Mouse (Mus musculus) kidney, adult 11 months (tissue): Measurements from ENCODE around the gene Thsd7a.

Source experiments
- DNase-seq: peaks from one replicate; pipeline ENCODE4 v3.0.0; 2022

Gene Thsd7a

DNA sequence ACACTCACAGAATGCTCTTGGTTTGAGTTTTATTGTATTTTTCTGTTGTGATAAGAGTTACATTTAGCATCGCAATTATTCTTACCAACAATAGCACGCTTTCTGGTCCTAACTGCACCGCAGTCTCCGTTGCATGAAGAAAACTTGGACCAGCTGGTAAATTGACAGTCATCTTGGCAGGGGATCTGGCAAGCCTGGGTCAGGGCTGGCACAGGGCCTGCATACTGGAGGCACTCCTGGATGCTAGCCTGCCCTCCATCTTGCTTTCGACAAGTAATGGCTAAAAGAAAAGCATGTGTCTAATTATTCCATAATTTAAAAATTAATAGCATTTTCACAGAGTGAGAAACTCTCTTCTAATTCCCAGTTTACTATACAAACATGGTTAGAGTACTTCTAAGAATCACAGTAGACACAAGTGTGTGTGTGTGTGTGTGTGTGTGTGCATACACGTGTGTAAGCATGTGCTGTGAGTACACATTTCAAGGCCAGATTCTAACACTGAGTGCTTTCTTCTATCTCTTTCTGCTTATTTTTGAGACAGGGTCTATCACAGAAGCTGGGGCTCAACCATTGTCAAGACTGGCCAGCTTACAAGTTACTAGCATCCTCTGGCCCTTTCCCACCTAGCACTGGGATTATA is 368.0 kb downstream of the Thsd7a start:
- peak; percentile 40 for DNase-seq

DNA sequence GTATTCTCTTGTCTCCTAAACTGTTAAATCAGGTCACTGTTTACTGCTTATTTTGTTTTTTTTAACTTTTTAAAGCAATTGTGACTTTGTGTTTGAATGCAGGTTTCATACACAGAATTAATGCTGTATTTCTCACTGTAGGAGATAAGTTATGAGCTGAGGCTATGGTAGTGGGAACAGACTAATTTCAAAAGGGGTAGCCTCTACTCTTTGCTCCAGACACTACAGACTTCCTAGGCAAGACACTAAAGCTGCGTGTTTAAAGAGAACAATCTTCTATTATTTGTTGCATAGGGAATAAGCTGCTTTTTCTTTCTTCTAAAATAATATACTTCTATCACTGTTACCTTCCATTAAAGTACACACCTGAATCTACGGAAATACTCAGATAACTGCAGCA is 368.5 kb downstream of the Thsd7a start:
- DNase-seq = no peak

DNA sequence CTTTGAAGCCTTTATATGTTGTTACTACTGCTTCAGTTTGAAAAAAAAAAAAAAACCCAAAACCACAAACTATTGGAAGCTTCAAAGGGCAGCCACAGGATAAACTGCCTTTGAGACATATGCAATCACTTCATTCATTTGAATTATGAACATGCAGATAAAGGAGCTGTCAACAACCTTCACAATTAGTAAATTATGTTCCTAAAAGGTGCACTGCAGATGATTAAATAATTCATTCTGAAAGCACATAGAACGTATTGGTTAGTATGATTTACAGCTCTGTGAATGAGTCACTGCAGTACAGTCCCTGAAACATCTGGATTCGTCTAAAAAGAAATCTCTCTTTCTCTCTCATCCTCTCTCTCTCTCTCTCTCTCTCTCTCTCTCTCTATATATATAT is 390.5 kb downstream of the Thsd7a start:
- no peak for DNase-seq

DNA sequence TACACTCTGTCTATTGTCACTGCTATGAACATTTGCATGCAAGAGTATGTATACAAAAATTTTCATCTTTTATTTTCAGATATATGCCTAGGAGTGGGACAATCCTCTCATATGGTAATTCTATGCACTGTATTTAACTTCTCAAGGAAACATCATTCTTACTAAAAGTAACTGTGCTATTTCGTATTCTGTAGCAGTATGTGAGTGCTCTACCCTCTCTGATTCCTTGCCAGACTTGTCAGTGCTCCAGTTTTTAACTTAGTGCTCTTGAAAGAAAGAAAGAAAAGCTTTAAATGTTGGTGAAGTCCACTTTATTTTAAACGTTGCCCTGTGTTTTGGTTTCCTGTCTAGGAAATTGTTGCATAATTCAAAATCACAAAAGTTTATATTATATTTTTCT is 395.6 kb downstream of the Thsd7a start:
- DNase-seq = no peak

DNA sequence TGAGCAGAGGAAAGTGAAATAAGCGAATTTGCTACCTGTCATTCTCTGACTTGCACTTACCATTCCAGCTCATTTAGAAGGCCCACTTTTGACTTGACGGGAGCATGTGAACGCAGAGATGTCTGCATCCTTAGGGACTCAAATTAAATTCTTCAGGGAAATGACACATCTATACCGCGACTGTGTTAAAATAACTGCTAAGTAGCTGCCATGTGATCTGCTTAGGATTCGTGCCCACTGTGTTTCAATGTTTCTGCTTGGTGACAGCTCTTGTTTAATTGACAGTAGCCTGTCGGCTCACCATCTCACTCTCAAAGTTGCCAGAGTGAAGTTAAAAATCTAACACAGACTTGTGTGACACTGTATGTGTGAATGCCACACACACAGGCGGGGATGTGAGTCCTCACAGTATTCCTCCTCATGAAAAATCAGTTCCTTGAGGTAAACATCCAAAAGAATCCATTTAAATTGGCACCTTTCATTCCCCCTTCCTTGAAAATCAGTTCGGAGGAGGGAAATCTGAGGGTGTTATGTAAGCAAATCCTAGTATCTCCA is 397.0 kb downstream of the Thsd7a start:
- no peak for DNase-seq

DNA sequence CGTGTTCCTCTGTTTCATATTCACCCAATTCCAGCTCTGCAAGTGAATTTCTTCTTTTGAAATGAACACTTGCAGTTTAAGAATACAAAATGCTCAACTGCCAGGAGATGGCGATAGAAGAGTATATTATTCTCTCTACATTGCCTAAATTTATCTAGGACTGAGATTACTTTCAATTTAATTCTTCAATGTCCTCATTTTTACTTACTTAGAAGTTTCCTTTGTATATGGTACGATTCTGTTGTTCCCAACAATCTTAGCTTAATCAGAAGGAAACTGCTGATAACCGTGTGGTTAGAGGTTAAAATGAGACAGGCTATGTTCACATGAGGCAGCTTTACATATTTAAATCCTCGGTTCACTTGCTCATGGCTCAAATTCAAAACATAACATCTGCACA is 398.5 kb downstream of the Thsd7a start:
- DNase-seq = no peak

DNA sequence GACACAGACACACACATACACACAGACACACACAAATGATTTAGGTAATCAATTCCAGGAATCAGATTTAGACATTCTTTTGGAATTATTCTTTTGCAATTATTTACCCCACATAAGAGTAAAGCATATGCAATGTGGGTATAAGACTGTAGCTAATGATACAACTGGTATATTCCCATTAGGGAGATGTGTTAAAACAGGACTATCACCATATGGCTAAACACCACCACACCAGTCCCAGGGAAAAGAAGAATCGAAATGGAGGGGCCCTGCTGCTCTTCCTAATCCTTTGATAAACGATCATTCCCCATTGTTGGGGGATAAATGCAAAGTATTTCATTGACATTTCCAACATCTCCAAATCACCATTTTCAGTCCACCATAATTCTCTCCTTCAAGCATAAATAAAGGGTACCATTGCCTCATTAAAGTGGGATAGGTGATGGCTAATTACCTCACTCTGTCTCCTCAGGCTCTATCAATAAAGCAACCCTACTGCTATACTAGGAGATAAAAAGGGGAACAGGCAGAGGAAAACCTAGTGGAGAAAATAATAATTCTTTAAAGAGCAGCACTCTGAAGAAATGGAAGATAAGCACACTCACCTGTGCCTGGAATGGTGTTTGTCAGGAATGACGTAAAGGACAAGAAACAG is 400.0 kb downstream of the Thsd7a start:
- DNase-seq = no peak

DNA sequence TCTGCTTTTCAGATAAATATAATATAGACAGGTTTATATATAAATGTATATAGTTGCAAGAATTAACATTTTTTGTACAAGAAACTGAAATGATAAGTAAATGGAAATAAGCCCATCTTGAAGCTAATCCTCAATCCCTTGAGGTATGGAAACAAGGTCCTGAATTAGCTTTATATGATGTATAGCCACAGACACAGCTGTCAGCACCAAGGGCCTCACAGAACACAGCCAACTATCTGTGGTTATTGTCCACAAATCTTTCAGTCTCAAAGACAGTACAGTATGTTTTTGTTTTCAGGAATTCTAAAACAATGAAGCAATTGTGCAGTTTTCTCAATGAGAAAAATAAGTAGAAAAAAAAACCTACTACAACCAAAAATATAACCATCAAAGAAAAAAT is 400.5 kb downstream of the Thsd7a start:
- no peak for DNase-seq

DNA sequence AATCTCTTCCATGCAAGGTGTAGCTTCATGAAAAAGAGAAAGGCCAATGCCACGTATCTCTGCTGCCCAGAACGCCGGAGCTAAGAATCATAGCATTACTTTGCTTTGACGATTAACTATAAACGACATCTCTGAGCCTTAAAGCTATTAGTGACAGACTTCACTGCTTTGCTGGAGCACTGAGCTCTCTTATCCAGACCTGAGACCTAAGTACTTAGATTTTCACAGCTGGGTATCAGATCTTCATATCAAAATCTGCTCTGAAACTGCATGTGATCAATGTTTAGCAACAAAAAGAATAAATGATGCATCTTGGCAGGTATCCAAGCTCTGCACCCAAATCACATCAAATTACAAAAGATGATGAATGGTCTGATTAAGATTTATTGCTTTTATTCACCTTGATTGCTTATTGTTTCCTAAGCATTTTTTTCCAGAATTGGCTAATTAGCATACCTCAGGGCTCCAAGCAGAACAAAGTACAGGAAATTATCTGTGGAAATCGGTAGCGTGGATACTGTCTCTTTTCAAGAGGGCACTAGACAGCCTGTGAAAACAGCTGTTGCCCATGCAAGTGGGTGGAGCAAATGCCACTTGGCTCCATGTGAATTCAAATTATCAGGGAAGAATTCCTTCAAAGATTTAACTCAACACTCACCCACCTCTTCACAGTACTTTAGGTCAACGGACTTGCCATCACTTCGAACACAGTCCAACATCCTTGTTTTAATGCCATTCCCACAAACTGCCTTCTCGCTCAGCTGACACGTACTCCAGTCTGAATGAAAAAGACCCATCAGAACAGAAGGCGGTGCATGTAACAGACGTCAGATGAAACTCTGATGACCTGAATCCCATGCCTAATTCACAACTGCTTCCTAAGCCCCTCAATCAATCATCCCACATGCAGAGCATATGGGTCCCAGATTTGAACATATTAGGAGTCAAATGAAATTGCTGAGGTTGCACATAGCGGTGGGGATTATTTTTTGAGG is 412.3 kb downstream of the Thsd7a start:
- no peak for DNase-seq

DNA sequence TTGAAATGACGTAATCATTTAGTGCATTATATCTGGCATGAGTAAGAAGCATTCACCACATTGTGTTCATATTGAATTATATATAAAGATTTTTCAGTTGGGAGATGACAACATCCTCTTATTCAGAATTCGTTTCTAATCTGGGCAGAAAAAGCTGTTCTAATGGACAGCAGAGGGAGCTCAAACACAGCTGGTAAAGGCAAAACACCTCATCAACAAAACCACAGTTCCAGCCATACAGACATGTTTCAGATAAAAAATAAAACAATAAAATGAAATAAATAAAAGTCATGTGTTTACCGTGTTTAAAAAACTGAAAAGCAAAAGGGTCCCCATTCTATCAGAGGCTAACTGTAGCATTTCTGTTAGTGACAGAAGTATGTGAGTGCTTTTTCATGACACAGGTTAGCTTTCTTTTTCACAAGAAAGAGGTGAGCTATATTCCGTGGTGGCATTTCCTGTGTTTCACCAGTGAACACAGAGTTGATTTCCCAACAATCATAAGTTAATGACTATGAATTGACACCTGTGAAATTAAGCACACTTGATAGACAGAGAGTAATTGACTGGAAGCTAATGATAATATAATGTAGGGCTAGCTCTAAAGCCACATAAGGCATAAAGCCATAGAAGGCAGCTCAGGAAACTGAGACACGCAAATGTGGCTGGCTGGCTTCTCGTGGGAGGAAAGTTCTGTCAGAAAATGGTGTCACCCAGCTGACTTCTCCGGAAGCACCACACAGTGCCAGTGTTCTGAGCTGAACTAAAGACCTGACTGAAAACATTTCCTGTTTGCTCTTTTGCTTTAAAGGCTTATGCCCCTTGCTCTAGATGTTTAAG is 433.9 kb downstream of the Thsd7a start:
- DNase-seq = no peak

DNA sequence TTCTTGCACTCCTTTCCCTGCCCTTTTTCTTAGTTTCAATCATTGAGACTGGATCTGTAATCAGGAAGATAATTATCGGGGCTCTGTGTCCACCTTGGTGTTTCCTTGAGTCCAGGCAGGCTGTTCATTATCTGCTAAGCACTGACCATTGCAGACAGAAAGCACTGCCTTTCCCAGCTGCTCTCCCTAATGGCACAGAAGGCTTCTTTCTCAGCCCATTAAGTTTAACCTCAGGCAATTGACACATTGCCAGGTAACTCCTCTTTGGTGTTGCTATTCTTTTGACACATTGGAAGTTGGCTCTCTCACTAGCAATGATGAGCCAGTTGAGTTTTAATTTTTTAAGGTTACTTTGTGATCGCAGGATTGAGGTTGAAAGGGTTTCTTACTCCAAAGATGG is 441.7 kb downstream of the Thsd7a start:
- DNase-seq = no peak

DNA sequence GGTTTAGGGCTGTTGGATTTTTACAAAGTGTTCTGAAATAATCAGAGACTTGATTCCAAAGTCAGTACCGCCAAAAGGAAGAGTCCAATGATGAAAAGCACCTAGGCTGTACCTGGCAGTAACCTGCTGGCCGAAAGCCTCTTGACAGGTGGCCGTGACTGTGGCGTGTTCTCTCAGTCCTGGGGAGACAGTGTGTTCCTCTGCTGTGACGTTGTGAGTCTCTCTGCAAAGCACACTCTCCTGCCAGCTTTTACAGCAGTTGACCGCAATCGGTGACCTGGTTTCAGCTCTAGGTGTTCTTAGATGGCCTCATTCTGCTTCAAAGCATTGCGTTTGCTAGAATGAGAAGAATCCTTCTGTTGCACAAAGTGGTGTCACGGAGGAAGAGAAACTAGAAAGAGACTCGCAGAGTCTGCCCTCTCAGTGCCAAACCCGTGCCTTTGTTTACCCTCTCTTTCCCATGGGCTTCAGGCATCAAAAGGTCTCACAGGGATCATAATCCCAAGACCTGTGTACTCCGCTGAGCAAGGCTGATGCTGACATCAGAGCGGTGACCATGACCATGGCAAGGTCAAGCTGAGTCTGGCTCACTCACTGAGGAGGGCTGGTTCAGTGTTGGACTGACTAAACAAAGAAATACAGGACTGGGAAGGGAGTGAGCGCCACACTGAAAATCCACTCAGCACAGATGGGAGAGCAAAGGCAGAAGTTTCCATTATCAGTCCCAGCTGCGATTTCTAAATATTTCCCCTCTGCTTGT is 486.4 kb downstream of the Thsd7a start:
- DNase-seq = no peak
